Mouse (Mus musculus) Patski (cell line): Measurements from ENCODE around the gene Ntm. TPM values are rescaled to one million over a fixed set of nuclear protein-coding genes. Genes with fewer than 3 reads are reported as not detected.

Source experiments
- ATAC-seq: fragments of 100-300 bp; one replicate; pipeline ENCODE4 v1.8.0; 2021
- CTCF ChIA-PET: fragments of 350-600 bp; sonication (Branson Sonifier 250); formaldehyde crosslinking; loops from one replicate; lab custom pipeline; 2022; ENCODE audit warnings: inconsistent platforms; lab: Charles Lee
- POLR2A ChIA-PET: fragments of 350-600 bp; sonication (Branson Sonifier 250); formaldehyde crosslinking; loops from one replicate; lab custom pipeline; 2022; ENCODE audit warnings: antibody characterized with exemption, inconsistent platforms; lab: Charles Lee
- DNase-seq: peaks from one replicate; pipeline ENCODE4 v3.0.0-alpha.2; 2011; ENCODE audit warnings: low read depth, low spot score
- H3K27me3 ChIP-seq: fragments of 371-371 bp; one replicate; pipeline ENCODE4 v1.5.1; 2021
- CTCF ChIP-seq: fragments of 100-300 bp; IDR thresholded peaks from one replicate; pipeline ENCODE4 v1.5.1; 2021
- in situ Hi-C: fragments of 300-500 bp; cut with MboI; formaldehyde crosslinking; loops from 3 replicates; pipeline ENCODE4 v1.11.1; 2018; ENCODE audit warnings: low pct_unique_long_range_greater_than_20kb, mixed read lengths
- polyA plus RNA-seq: library from polyadenylated mRNA; unstranded; gene quantifications from one replicate; pipeline ENCODE4 v1.2.3, GENCODE M21; 2021

Gene Ntm
- polyA plus RNA-seq, 1 experiment from 2014 or later, result 13.4 TPM

- in situ Hi-C loops, result no loop called here
- DNase-seq, result no peak
- no peak for TF ChIP-seq CTCF
- peaks cover 3% of the 10 kb centered on the region for H3K27me3 ChIP-seq
- CTCF ChIA-PET, result no interaction called here
- POLR2A ChIA-PET, result no interaction called here
- ATAC-seq, result no peak
Observed at GRCm38 (mm10) chr9:29772625-29773388, 190.1 kb downstream of the Ntm start.

- ChIA-PET POLR2A (no interaction called here), CTCF (no interaction called here)
- TF ChIP-seq CTCF, result no peak
- ATAC-seq (no peak), DNase-seq (no peak)
- in situ Hi-C loops, result no loop called here
- peaks cover 3% of the 10 kb centered on the region for H3K27me3 ChIP-seq
Observed at GRCm38 (mm10) chr9:29771870-29772269, 191.1 kb downstream of the Ntm start.

- DNase-seq (no peak), ATAC-seq (no peak)
- in situ Hi-C loops, result no loop called here
- TF ChIP-seq CTCF, result no peak
- ChIA-PET POLR2A (no interaction called here), CTCF (no interaction called here)
- H3K27me3 ChIP-seq, result peaks cover 3% of the 10 kb centered on the region
Observed at GRCm38 (mm10) chr9:29771071-29771785, 191.7 kb downstream of the Ntm start.

GRCm38 (mm10) chr9:29769361-29769760 lies 193.6 kb downstream of the Ntm start:
- DNase-seq (no peak), ATAC-seq (no peak)
- ChIA-PET POLR2A (interaction anchor here (0.7 kb wide), 1 partner anchor 53 kb away, joined by 3 read pairs; no protein-coding TSS in a partner anchor), CTCF (no interaction called here)
- peaks cover 6% of the 10 kb centered on the region for H3K27me3 ChIP-seq
- in situ Hi-C loops, result no loop called here
- TF ChIP-seq CTCF, result no peak

- in situ Hi-C loops, result no loop called here
- ATAC-seq (no peak), DNase-seq (no peak)
- CTCF ChIA-PET, result interaction anchor here (1.5 kb wide), 1 partner anchor 9 kb away, joined by 4 read pairs; no protein-coding TSS in a partner anchor
- POLR2A ChIA-PET, result no interaction called here
- H3K27me3 ChIP-seq, result peaks cover 6% of the 10 kb centered on the region
- TF ChIP-seq CTCF, result no peak
Observed at GRCm38 (mm10) chr9:29765990-29766980, 196.7 kb downstream of the Ntm start.

GRCm38 (mm10) chr9:29763338-29763737 lies 199.6 kb downstream of the Ntm start:
- ChIA-PET POLR2A (no interaction called here), CTCF (no interaction called here)
- DNase-seq (no peak), ATAC-seq (no peak)
- peaks cover 8% of the 10 kb centered on the region for H3K27me3 ChIP-seq
- no peak for TF ChIP-seq CTCF
- in situ Hi-C loops, result no loop called here

GRCm38 (mm10) chr9:29761952-29762586 lies 200.9 kb downstream of the Ntm start:
- in situ Hi-C loops, result no loop called here
- ChIA-PET POLR2A (no interaction called here), CTCF (no interaction called here)
- peaks cover 12% of the 10 kb centered on the region for H3K27me3 ChIP-seq
- no peak for DNase-seq
- no peak for TF ChIP-seq CTCF
- ATAC-seq, result no peak

GRCm38 (mm10) chr9:29761511-29761910 lies 201.4 kb downstream of the Ntm start:
- POLR2A ChIA-PET, result no interaction called here
- no peak for TF ChIP-seq CTCF
- CTCF ChIA-PET, result no interaction called here
- ATAC-seq (no peak), DNase-seq (no peak)
- in situ Hi-C loops, result no loop called here
- H3K27me3 ChIP-seq, result peaks cover 16% of the 10 kb centered on the region

GRCm38 (mm10) chr9:29759940-29760339 lies 203.0 kb downstream of the Ntm start:
- in situ Hi-C loops, result no loop called here
- no peak for TF ChIP-seq CTCF
- DNase-seq (no peak), ATAC-seq (no peak)
- H3K27me3 ChIP-seq, result peaks cover 17% of the 10 kb centered on the region
- POLR2A ChIA-PET, result no interaction called here
- CTCF ChIA-PET, result no interaction called here

GRCm38 (mm10) chr9:29759060-29759459 lies 203.9 kb downstream of the Ntm start:
- CTCF ChIA-PET, result interaction anchor here (1.0 kb wide), 1 partner anchor 369 kb away, joined by 3 read pairs; no protein-coding TSS in a partner anchor
- TF ChIP-seq CTCF, result no peak
- peaks cover 17% of the 10 kb centered on the region for H3K27me3 ChIP-seq
- in situ Hi-C loops, result no loop called here
- no peak for ATAC-seq
- no peak for DNase-seq
- POLR2A ChIA-PET, result no interaction called here
